Mouse (Mus musculus): ENCODE measurements at regions not wholly inside any gene's neighbourhood (a gene's known extent, or its start where the extent isn't known, plus 50 kb on each side); places are given as distances from the start of the nearest gene placed in this dataset.

GRCm38 (mm10) chr1:137906883-137907282 lies 268.6 kb downstream of the Ptprc start:
- no peak for ATAC-seq (ENCODE audit: low FRiP score, low TSS enrichment)
- Histone ChIP-seq H3K27ac (ENCODE audit: low read length) (no peak overlapping the region), H3K27me3 (ENCODE audit: insufficient read depth, low read length) (no peaks in the 10 kb centered on the region), H3K4me1 (ENCODE audit: insufficient read depth, low read length) (peaks cover 15% of the 10 kb centered on the region), H3K9ac (replicated peaks; ENCODE audit: low read length) (no peak overlapping the region), H3K36me3 (ENCODE audit: insufficient read depth, low read length) (no peaks in the 10 kb centered on the region; the same call in 1 of the 2 replicates), H3K9me3 (ENCODE audit: low read length) (no peaks in the 10 kb centered on the region), H3K4me2 (replicated peaks; ENCODE audit: low read depth, low read length) (no peak overlapping the region), H3K4me3 (ENCODE audit: low read length) (no peak overlapping the region)
- 52% methylated on average over 5 of the region's 5 CpGs for WGBS

- H3K4me3 ChIP-seq (ENCODE audit: low read length) = no peak overlapping the region
- 58% methylated on average over 3 of the region's 3 CpGs for WGBS
- H3K9me3 ChIP-seq (ENCODE audit: low read length) = no peaks in the 10 kb centered on the region
- no peak overlapping the region for H3K9ac ChIP-seq (replicated peaks; ENCODE audit: low read length)
- H3K4me1 ChIP-seq (ENCODE audit: insufficient read depth, low read length) = peaks cover 15% of the 10 kb centered on the region
- no peaks in the 10 kb centered on the region; the same call in 1 of the 2 replicates for H3K36me3 ChIP-seq (ENCODE audit: insufficient read depth, low read length)
- no peak overlapping the region for H3K4me2 ChIP-seq (replicated peaks; ENCODE audit: low read depth, low read length)
- no peak overlapping the region for H3K27ac ChIP-seq (ENCODE audit: low read length)
- no peaks in the 10 kb centered on the region for H3K27me3 ChIP-seq (ENCODE audit: insufficient read depth, low read length)
- ATAC-seq (ENCODE audit: low FRiP score, low TSS enrichment) = no peak
Measured at GRCm38 (mm10) chr1:137906477-137906876, 269.0 kb downstream of the Ptprc start.

DNA sequence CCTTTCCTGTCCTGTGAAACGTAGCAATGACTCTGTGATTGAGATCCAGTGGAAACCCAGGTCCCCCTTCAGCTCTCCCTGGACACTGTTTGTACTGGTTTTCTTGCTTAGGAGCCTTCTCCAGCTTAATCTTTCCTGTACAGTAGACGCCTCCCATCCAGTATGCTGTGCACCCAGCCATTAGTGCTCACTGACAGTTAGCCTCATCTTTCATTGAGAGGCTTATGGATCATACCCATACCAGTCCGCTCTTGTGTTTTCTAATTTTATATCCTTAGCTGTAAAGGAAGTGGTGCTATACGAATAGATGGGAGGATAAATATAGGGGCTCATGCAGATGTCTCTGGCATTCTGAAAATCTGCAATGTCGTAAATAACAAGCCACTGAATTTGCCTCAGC lies 269.9 kb downstream of the Ptprc start:
- 0 out of 2 replicates have a peak overlapping the region, but pooled peaks have one; percentile 3 for H3K4me2 ChIP-seq (replicated peaks; ENCODE audit: low read depth, low read length)
- H3K27ac ChIP-seq (ENCODE audit: low read length) = no peak overlapping the region
- H3K27me3 ChIP-seq (ENCODE audit: insufficient read depth, low read length) = no peaks in the 10 kb centered on the region
- H3K9me3 ChIP-seq (ENCODE audit: low read length) = no peaks in the 10 kb centered on the region
- 51% methylated on average over 5 of the region's 5 CpGs for WGBS
- no peak overlapping the region for H3K9ac ChIP-seq (replicated peaks; ENCODE audit: low read length)
- H3K4me1 ChIP-seq (ENCODE audit: insufficient read depth, low read length) = peaks cover 15% of the 10 kb centered on the region
- no peaks in the 10 kb centered on the region for H3K36me3 ChIP-seq (ENCODE audit: insufficient read depth, low read length)
- no peak overlapping the region for H3K4me3 ChIP-seq (ENCODE audit: low read length)
- no peak for ATAC-seq (ENCODE audit: low FRiP score, low TSS enrichment)

- Histone ChIP-seq H3K4me2 (replicated peaks; ENCODE audit: low read depth, low read length) (no peak overlapping the region), H3K27me3 (ENCODE audit: insufficient read depth, low read length) (no peaks in the 10 kb centered on the region), H3K4me3 (ENCODE audit: low read length) (no peak overlapping the region), H3K36me3 (ENCODE audit: insufficient read depth, low read length) (no peaks in the 10 kb centered on the region), H3K9me3 (ENCODE audit: low read length) (no peaks in the 10 kb centered on the region), H3K27ac (ENCODE audit: low read length) (no peak overlapping the region), H3K9ac (replicated peaks; ENCODE audit: low read length) (no peak overlapping the region), H3K4me1 (ENCODE audit: insufficient read depth, low read length) (peaks cover 15% of the 10 kb centered on the region)
- WGBS = 54% methylated on average over 4 of the region's 4 CpGs
- ATAC-seq (ENCODE audit: low FRiP score, low TSS enrichment) = no peak
Measured at GRCm38 (mm10) chr1:137903351-137903750, 272.2 kb downstream of the Ptprc start.

- Histone ChIP-seq H3K4me1 (ENCODE audit: insufficient read depth, low read length) (peaks cover 19% of the 10 kb centered on the region), H3K36me3 (ENCODE audit: insufficient read depth, low read length) (no peaks in the 10 kb centered on the region), H3K4me3 (ENCODE audit: low read length) (no peak overlapping the region), H3K27ac (ENCODE audit: low read length) (no peak overlapping the region), H3K27me3 (ENCODE audit: insufficient read depth, low read length) (no peaks in the 10 kb centered on the region), H3K4me2 (replicated peaks; ENCODE audit: low read depth, low read length) (peak overlapping the region; percentile 12; the same call in 1 of the 2 replicates), H3K9me3 (ENCODE audit: low read length) (no peaks in the 10 kb centered on the region), H3K9ac (replicated peaks; ENCODE audit: low read length) (no peak overlapping the region)
- ATAC-seq (ENCODE audit: low FRiP score, low TSS enrichment) = no peak
- WGBS = 57% methylated on average over 6 of the region's 6 CpGs
Measured at GRCm38 (mm10) chr1:137902859-137903258, 272.6 kb downstream of the Ptprc start.

DNA sequence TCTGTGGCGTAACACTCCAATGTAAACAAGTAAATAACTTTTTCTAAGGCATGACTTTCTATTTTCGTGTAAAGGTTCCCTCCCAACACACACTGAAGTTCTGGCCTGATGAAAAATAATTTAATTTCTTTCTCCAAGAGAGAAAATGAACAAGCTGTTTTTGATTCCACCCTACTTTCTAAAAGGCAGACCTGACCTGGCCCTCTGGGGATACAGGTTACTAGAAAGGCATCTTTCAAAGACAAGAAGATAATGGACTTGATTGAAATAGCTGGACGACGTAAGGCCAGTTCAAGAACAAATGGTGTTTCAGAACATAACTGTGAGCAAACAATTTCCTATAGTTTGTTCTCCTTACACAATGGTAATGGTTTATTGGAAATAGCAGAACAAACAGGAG lies 273.5 kb downstream of the Ptprc start:
- H3K27ac ChIP-seq (ENCODE audit: low read length) = no peak overlapping the region
- 65% methylated on average over 4 of the region's 4 CpGs for WGBS
- no peaks in the 10 kb centered on the region for H3K27me3 ChIP-seq (ENCODE audit: insufficient read depth, low read length)
- peak overlapping the region; percentile 38 for H3K4me2 ChIP-seq (replicated peaks; ENCODE audit: low read depth, low read length)
- peak overlapping the region; percentile 21; the same call in 1 of the 2 replicates for H3K4me3 ChIP-seq (ENCODE audit: low read length)
- no peak for ATAC-seq (ENCODE audit: low FRiP score, low TSS enrichment)
- peaks cover 19% of the 10 kb centered on the region for H3K4me1 ChIP-seq (ENCODE audit: insufficient read depth, low read length)
- 0 out of 2 replicates have a peak overlapping the region, but pooled peaks have one; percentile 35 for H3K9ac ChIP-seq (replicated peaks; ENCODE audit: low read length)
- no peaks in the 10 kb centered on the region for H3K36me3 ChIP-seq (ENCODE audit: insufficient read depth, low read length)
- H3K9me3 ChIP-seq (ENCODE audit: low read length) = no peaks in the 10 kb centered on the region

GRCm38 (mm10) chr1:137901211-137901610 lies 274.3 kb downstream of the Ptprc start:
- peak overlapping the region; percentile 68 for H3K4me3 ChIP-seq (ENCODE audit: low read length)
- WGBS = 57% methylated on average over 5 of the region's 5 CpGs
- no peaks in the 10 kb centered on the region for H3K36me3 ChIP-seq (ENCODE audit: insufficient read depth, low read length)
- no peaks in the 10 kb centered on the region for H3K27me3 ChIP-seq (ENCODE audit: insufficient read depth, low read length)
- peak overlapping the region; percentile 67 for H3K4me2 ChIP-seq (replicated peaks; ENCODE audit: low read depth, low read length)
- peaks cover 14% of the 10 kb centered on the region for H3K4me1 ChIP-seq (ENCODE audit: insufficient read depth, low read length)
- no peak overlapping the region for H3K27ac ChIP-seq (ENCODE audit: low read length)
- ATAC-seq (ENCODE audit: low FRiP score, low TSS enrichment) = no peak
- no peaks in the 10 kb centered on the region for H3K9me3 ChIP-seq (ENCODE audit: low read length)
- H3K9ac ChIP-seq (replicated peaks; ENCODE audit: low read length) = peak overlapping the region; percentile 77

DNA sequence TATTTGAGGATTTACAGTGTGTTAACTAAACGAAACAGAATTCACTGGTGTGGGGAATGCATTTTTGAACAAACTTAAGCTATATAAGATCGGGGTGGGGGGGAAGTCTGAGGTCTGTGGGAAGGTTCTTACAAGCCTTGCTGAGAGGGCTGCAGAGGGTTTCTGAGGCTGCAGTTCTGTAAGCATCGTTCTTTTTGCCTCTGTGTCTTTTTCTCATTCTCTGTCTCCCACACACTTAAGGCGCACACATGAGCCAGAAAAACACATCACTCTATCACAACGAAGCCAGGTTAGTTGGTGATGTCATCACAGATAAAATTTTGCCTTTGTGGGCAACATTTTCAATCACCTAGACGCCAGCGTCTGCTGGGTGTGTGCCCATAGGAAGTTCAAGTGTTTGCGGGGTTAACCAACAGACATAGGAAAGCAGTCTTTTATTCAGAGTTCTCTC lies 274.9 kb downstream of the Ptprc start:
- Histone ChIP-seq H3K9ac (replicated peaks; ENCODE audit: low read length) (peak overlapping the region; percentile 77), H3K4me3 (ENCODE audit: low read length) (peak overlapping the region; percentile 68), H3K4me2 (replicated peaks; ENCODE audit: low read depth, low read length) (peak overlapping the region; percentile 67), H3K36me3 (ENCODE audit: insufficient read depth, low read length) (no peaks in the 10 kb centered on the region), H3K4me1 (ENCODE audit: insufficient read depth, low read length) (peaks cover 12% of the 10 kb centered on the region), H3K27ac (ENCODE audit: low read length) (peak overlapping the region; percentile 92), H3K9me3 (ENCODE audit: low read length) (no peaks in the 10 kb centered on the region), H3K27me3 (ENCODE audit: insufficient read depth, low read length) (no peaks in the 10 kb centered on the region)
- 1% methylated on average over 8 of the region's 8 CpGs for WGBS
- ATAC-seq (ENCODE audit: low FRiP score, low TSS enrichment) = peak; percentile 25; the same call in 1 of the 2 replicates

DNA sequence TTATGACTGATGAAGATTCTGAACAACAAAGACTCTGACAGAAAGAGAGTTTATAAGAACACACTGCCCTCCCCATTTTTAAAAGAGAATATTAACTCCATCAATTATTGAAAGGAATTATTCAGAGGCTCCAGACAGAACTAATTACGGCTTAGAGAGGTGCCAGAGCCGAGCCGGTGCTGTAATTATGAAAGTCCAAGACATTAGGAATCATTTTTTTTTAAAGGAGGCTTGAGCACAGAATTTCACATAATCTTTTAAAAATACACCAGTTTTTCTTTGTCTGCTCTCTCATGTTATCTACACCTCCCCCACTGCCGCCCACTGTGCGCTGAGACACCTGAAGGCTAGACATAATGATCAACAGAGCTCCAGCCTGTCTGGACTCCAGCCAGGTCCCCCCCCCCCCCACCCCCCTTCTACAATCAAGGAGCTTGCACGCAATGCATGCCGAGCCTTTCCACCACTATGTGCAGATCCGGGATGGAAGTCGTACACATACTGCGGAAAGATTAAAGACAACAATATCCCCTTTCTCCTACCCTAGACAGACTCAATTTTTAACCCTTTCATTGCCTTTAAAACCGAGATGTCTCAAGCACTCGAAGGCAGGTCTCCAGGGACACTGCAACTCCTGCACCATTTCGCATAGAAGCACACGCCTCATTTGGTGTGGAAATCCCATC lies 275.4 kb downstream of the Ptprc start:
- Histone ChIP-seq H3K4me1 (ENCODE audit: insufficient read depth, low read length) (peaks cover 9% of the 10 kb centered on the region), H3K4me3 (ENCODE audit: low read length) (peak overlapping the region; percentile 68), H3K4me2 (replicated peaks; ENCODE audit: low read depth, low read length) (peak overlapping the region; percentile 67), H3K9me3 (ENCODE audit: low read length) (no peaks in the 10 kb centered on the region), H3K36me3 (ENCODE audit: insufficient read depth, low read length) (no peaks in the 10 kb centered on the region), H3K9ac (replicated peaks; ENCODE audit: low read length) (peak overlapping the region; percentile 77), H3K27ac (ENCODE audit: low read length) (peak overlapping the region; percentile 92), H3K27me3 (ENCODE audit: insufficient read depth, low read length) (no peaks in the 10 kb centered on the region)
- WGBS = under 1% methylated on average over 14 of the region's 14 CpGs
- peak; percentile 91 for ATAC-seq (ENCODE audit: low FRiP score, low TSS enrichment)

- no peaks in the 10 kb centered on the region for H3K36me3 ChIP-seq (ENCODE audit: insufficient read depth, low read length)
- 1% methylated on average over 6 of the region's 6 CpGs for WGBS
- peak overlapping the region; percentile 79 for H3K9ac ChIP-seq (replicated peaks; ENCODE audit: low read length)
- peak overlapping the region; percentile 68 for H3K4me3 ChIP-seq (ENCODE audit: low read length)
- no peaks in the 10 kb centered on the region for H3K27me3 ChIP-seq (ENCODE audit: insufficient read depth, low read length)
- H3K9me3 ChIP-seq (ENCODE audit: low read length) = no peaks in the 10 kb centered on the region
- H3K27ac ChIP-seq (ENCODE audit: low read length) = peak overlapping the region; percentile 91
- peak overlapping the region; percentile 67 for H3K4me2 ChIP-seq (replicated peaks; ENCODE audit: low read depth, low read length)
- H3K4me1 ChIP-seq (ENCODE audit: insufficient read depth, low read length) = peaks cover 9% of the 10 kb centered on the region
- no peak for ATAC-seq (ENCODE audit: low FRiP score, low TSS enrichment)
Measured at GRCm38 (mm10) chr1:137899305-137899704, 276.2 kb downstream of the Ptprc start.
